Mouse (Mus musculus) Patski (cell line): ENCODE results near the gene Nox4. TPM values are rescaled to one million over a fixed set of nuclear protein-coding genes. Genes with fewer than 3 reads are reported as not detected.

Experiments used
- ATAC-seq: fragments of 100-300 bp; one replicate; pipeline ENCODE4 v1.8.0; 2021
- CTCF ChIA-PET: fragments of 350-600 bp; sonication (Branson Sonifier 250); formaldehyde crosslinking; loops from one replicate; lab custom pipeline; 2022; ENCODE audit warnings: inconsistent platforms; lab: Charles Lee
- POLR2A ChIA-PET: fragments of 350-600 bp; sonication (Branson Sonifier 250); formaldehyde crosslinking; loops from one replicate; lab custom pipeline; 2022; ENCODE audit warnings: antibody characterized with exemption, inconsistent platforms; lab: Charles Lee
- DNase-seq: peaks from one replicate; pipeline ENCODE4 v3.0.0-alpha.2; 2011; ENCODE audit warnings: low read depth, low spot score
- H3K27me3 ChIP-seq: fragments of 371-371 bp; one replicate; pipeline ENCODE4 v1.5.1; 2021
- CTCF ChIP-seq: fragments of 100-300 bp; IDR thresholded peaks from one replicate; pipeline ENCODE4 v1.5.1; 2021
- in situ Hi-C: fragments of 300-500 bp; cut with MboI; formaldehyde crosslinking; loops from 3 replicates; pipeline ENCODE4 v1.11.1; 2018; ENCODE audit warnings: low pct_unique_long_range_greater_than_20kb, mixed read lengths
- polyA plus RNA-seq: library from polyadenylated mRNA; unstranded; gene quantifications from one replicate; pipeline ENCODE4 v1.2.3, GENCODE M21; 2021

Gene Nox4
- polyA plus RNA-seq, 1 experiment from 2014 or later = 14.4 TPM

- DNase-seq (no peak), ATAC-seq (no peak)
- TF ChIP-seq CTCF = no peak
- no peaks in the 10 kb centered on the region for H3K27me3 ChIP-seq
- POLR2A ChIA-PET = interaction anchor here (0.6 to 0.7 kb wide), 2 partner anchors 18 to 93 kb away, joined by 3 read pairs; no protein-coding TSS in a partner anchor
- CTCF ChIA-PET = interaction anchor here (1.0 to 1.6 kb wide), 4 partner anchors 17 to 134 kb away, joined by 3 to 6 read pairs (median 4); no protein-coding TSS in a partner anchor
- in situ Hi-C loops = no loop called here
These were observed 2.0 kb downstream of the Nox4 start for GRCm38 (mm10) chr7:87247926-87248325.

GRCm38 (mm10) chr7:87252071-87252470, 6.2 kb downstream of the Nox4 start:
- DNase-seq (no peak), ATAC-seq (peak; percentile 47)
- POLR2A ChIA-PET = no interaction called here
- in situ Hi-C loops = no loop called here
- CTCF ChIA-PET = interaction anchor here (1.2 kb wide), 1 partner anchor 25 kb away, joined by 6 read pairs; no protein-coding TSS in a partner anchor
- no peaks in the 10 kb centered on the region for H3K27me3 ChIP-seq
- no peak for TF ChIP-seq CTCF

- TF ChIP-seq CTCF = peak; percentile 71
- ATAC-seq = no peak
- DNase-seq = peak; percentile 13
- ChIA-PET POLR2A (no interaction called here), CTCF (interaction anchor here (0.7 to 5.9 kb wide), 10 partner anchors 10 to 166 kb away, joined by 3 to 44 read pairs (median 4); no protein-coding TSS in a partner anchor)
- no peaks in the 10 kb centered on the region for H3K27me3 ChIP-seq
- in situ Hi-C loops = loop anchor here (5.0 kb wide), 1 partner anchor 160 kb away; no protein-coding TSS in a partner anchor
These were observed 31.3 kb downstream of the Nox4 start for GRCm38 (mm10) chr7:87277225-87277624.

- in situ Hi-C loops = no loop called here
- no peak for TF ChIP-seq CTCF
- H3K27me3 ChIP-seq = no peaks in the 10 kb centered on the region
- POLR2A ChIA-PET = no interaction called here
- ATAC-seq (no peak), DNase-seq (no peak)
- CTCF ChIA-PET = no interaction called here
These were observed 57.9 kb downstream of the Nox4 start for GRCm38 (mm10) chr7:87303726-87304315.

GRCm38 (mm10) chr7:87321571-87321970, 75.7 kb downstream of the Nox4 start:
- no peaks in the 10 kb centered on the region for H3K27me3 ChIP-seq
- ChIA-PET POLR2A (no interaction called here), CTCF (no interaction called here)
- DNase-seq (peak; percentile 57), ATAC-seq (no peak)
- no peak for TF ChIP-seq CTCF
- in situ Hi-C loops = no loop called here

- ChIA-PET POLR2A (no interaction called here), CTCF (no interaction called here)
- DNase-seq (no peak), ATAC-seq (no peak)
- H3K27me3 ChIP-seq = no peaks in the 10 kb centered on the region
- in situ Hi-C loops = no loop called here
- TF ChIP-seq CTCF = no peak
These were observed 76.2 kb downstream of the Nox4 start for GRCm38 (mm10) chr7:87322085-87322484.

GRCm38 (mm10) chr7:87330782-87331558, 85.1 kb downstream of the Nox4 start:
- in situ Hi-C loops = no loop called here
- POLR2A ChIA-PET = no interaction called here
- DNase-seq (peak; percentile 66), ATAC-seq (peak; percentile 85)
- CTCF ChIA-PET = no interaction called here
- H3K27me3 ChIP-seq = no peaks in the 10 kb centered on the region
- TF ChIP-seq CTCF = no peak

- DNase-seq = no peak
- no peak for TF ChIP-seq CTCF
These were observed 99.7 kb downstream of the Nox4 start for GRCm38 (mm10) chr7:87345598-87345997.

GRCm38 (mm10) chr7:87352818-87353217, 106.9 kb downstream of the Nox4 start:
- in situ Hi-C loops = no loop called here
- no peaks in the 10 kb centered on the region for H3K27me3 ChIP-seq
- ChIA-PET CTCF (no interaction called here), POLR2A (interaction anchor here (0.6 kb wide), 1 partner anchor 14 kb away, joined by 4 read pairs; no protein-coding TSS in a partner anchor)
- DNase-seq (no peak), ATAC-seq (no peak)
- TF ChIP-seq CTCF = no peak

More at GRCm38 (mm10) chr7:87345598-87345997, 99.7 kb downstream of the Nox4 start:
- ChIA-PET CTCF (no interaction called here), POLR2A (no interaction called here)
- no peaks in the 10 kb centered on the region for H3K27me3 ChIP-seq
- in situ Hi-C loops = no loop called here
- ATAC-seq = no peak

- ChIA-PET CTCF (no interaction called here), POLR2A (no interaction called here)
- no peaks in the 10 kb centered on the region for H3K27me3 ChIP-seq
- in situ Hi-C loops = no loop called here
- DNase-seq (no peak), ATAC-seq (no peak)
- no peak for TF ChIP-seq CTCF
These were observed 121.9 kb downstream of the Nox4 start for GRCm38 (mm10) chr7:87367834-87368233.

- no peaks in the 10 kb centered on the region for H3K27me3 ChIP-seq
- CTCF ChIA-PET = no interaction called here
- no peak for TF ChIP-seq CTCF
- in situ Hi-C loops = no loop called here
- ATAC-seq (no peak), DNase-seq (no peak)
- POLR2A ChIA-PET = no interaction called here
These were observed 123.2 kb downstream of the Nox4 start for GRCm38 (mm10) chr7:87369131-87369530.
